Mouse (Mus musculus) mesoderm, embryonic 11.5 days (tissue): ENCODE data around the gene Vps4a.
A peak's percentile ranks its signal among the peaks of the same experiment; 100 is the strongest.
"Not testable (repeated sequence)": the region's sequence is repeated elsewhere in the genome, so short reads cannot be mapped to it uniquely, and the experiment has no call there.

Experiments
- DNase-seq: peaks from one replicate; pipeline ENCODE4 v3.0.0-alpha.2; 2012; ENCODE audit warnings: low read depth, low spot score

Vps4a gene

GRCm38 (mm10) chr8:107030650-107031576, at the start of gene Vps4a:
Vps4a (plus strand) TSS chr8:107031222.
- DNase-seq = peak; percentile 95

- DNase-seq = no peak
These were observed 45.6 kb upstream of the Vps4a start for GRCm38 (mm10) chr8:106985404-106985821.

GRCm38 (mm10) chr8:106985951-106986350, 45.1 kb upstream of the Vps4a start:
- DNase-seq = no peak

- DNase-seq = no peak
These were observed 43.5 kb upstream of the Vps4a start for GRCm38 (mm10) chr8:106987557-106987956.

- DNase-seq = no peak
These were observed 39.6 kb upstream of the Vps4a start for GRCm38 (mm10) chr8:106991393-106991792.

GRCm38 (mm10) chr8:106996339-106996738, 34.7 kb upstream of the Vps4a start:
- not testable (repeated sequence) for DNase-seq

- no peak for DNase-seq
These were observed 33.6 kb upstream of the Vps4a start for GRCm38 (mm10) chr8:106997416-106997815.

- no peak for DNase-seq
These were observed 32.0 kb upstream of the Vps4a start for GRCm38 (mm10) chr8:106999068-106999467.

GRCm38 (mm10) chr8:107002532-107002931, 28.5 kb upstream of the Vps4a start:
- DNase-seq = peak; percentile 86

- DNase-seq = no peak
These were observed 23.2 kb upstream of the Vps4a start for GRCm38 (mm10) chr8:107007795-107008194.

GRCm38 (mm10) chr8:107012666-107013065, 18.4 kb upstream of the Vps4a start:
- no peak for DNase-seq

GRCm38 (mm10) chr8:107014915-107015314, 16.1 kb upstream of the Vps4a start:
- DNase-seq = no peak

- no peak for DNase-seq
These were observed 7.5 kb upstream of the Vps4a start for GRCm38 (mm10) chr8:107023479-107023878.

- DNase-seq = no peak
These were observed 1.7 kb upstream of the Vps4a start for GRCm38 (mm10) chr8:107029310-107029709.

- no peak for DNase-seq
These were observed 964 bp upstream of the Vps4a start for GRCm38 (mm10) chr8:107030058-107030457.

GRCm38 (mm10) chr8:107031577-107032090, 612 bp downstream of the Vps4a start:
- DNase-seq = peak; percentile 15

- DNase-seq = not testable (repeated sequence)
These were observed 2.6 kb downstream of the Vps4a start for GRCm38 (mm10) chr8:107033609-107034008.

GRCm38 (mm10) chr8:107035641-107036040, 4.6 kb downstream of the Vps4a start:
- no peak for DNase-seq

- DNase-seq = no peak
These were observed 5.6 kb downstream of the Vps4a start for GRCm38 (mm10) chr8:107036626-107037025.

- no peak for DNase-seq
These were observed 9.6 kb downstream of the Vps4a start for GRCm38 (mm10) chr8:107040632-107041031.

GRCm38 (mm10) chr8:107045478-107045877, 14.5 kb downstream of the Vps4a start:
- DNase-seq = no peak

- DNase-seq = no peak
These were observed 16.0 kb downstream of the Vps4a start for GRCm38 (mm10) chr8:107046976-107047375.
